Mouse (Mus musculus): ENCODE results near the gene Odf2. TPM values are rescaled to one million over a fixed set of nuclear protein-coding genes. Genes with fewer than 3 reads are reported as not detected.

Odf2 gene
- polyA plus RNA-seq, 1 experiment, result 1,873 TPM

DNA sequence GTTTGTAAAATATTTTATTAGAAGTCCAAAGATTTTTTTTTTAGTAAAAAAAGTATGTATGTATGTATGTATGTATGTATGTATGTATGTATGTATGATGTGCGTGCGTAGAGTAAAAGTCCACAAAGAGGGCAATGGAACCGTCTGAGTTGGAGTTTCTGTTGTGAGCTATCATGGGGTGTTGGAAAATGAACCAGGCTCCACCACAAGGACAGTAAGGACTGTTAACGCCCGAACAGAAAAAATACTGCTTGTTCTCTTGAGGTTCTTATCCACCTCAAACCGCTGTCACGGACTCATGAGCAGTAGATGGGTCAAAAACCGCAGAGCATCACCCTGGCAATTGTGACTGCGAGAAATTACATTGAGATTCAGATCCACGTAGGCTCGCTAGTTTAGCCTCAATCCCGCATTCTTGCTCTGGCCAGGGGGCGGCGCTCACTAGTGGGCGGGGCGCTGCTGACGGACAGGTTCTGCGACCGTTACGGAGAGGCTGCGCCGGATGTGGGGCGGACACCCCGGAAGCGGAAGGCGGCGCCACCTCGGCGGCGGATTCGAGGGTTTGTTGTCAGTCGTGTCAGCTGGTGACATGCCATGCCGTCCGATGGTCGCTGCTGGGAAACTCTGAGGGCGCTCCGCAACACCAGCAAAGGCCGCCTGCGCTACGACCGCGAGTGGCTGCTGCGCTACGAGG lies 46.0 kb downstream of the Odf2 start, which contains the start of gene Gle1:
Gle1 (plus strand) TSS at position 521 of the 694 bp plus-strand sequence.
- Histone ChIP-seq H3K27ac (ENCODE audit: control insufficient read depth, insufficient read depth, low read depth, low read length) (peak within 1 kb of the TSS; percentile 89), H3K4me3 (ENCODE audit: control insufficient read depth, low read depth, low read length) (peak within 1 kb of the TSS; percentile 90), H3K36me3 (ENCODE audit: control insufficient read depth, insufficient read depth, low read length) (peaks cover 5% of the 10 kb centered on the region), H3K4me1 (ENCODE audit: control insufficient read depth, insufficient read depth, low read length) (no peaks in the 10 kb centered on the region), H3K27me3 (ENCODE audit: control insufficient read depth, insufficient read depth, low read length) (no peaks in the 10 kb centered on the region)
- TF ChIP-seq CTCF (IDR thresholded peaks at IDR 0.05; ENCODE audit: control insufficient read depth, insufficient read depth, insufficient replicate concordance, low read depth, low read length) (peak; percentile 58; the same call in 1 of the 2 replicates), POLR2A (IDR thresholded peaks at IDR 0.05; ENCODE audit: control insufficient read depth, low read depth, low read length) (peak; percentile 85)

DNA sequence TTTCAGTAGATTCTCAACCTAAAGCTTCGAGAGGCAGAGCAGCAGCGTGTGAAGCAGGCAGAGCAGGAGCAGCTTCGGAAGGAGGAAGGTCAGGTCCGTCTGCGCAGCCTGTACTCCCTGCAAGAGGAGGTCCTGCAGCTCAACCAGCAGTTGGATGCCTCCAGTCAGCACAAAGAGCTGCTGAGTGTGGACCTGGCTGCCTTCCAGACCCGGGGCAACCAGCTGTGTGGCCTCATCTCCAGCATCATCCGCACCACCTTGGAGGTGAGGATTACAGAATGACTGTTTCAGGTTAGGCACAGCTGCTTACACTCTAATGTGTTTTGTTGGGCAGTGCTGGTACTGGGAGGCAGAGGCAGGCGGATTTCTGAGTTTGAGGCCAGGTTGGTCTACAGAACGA lies 51.1 kb downstream of the Odf2 start:
- Histone ChIP-seq H3K4me1 (ENCODE audit: control insufficient read depth, insufficient read depth, low read length) (no peaks in the 10 kb centered on the region), H3K27ac (ENCODE audit: control insufficient read depth, insufficient read depth, low read depth, low read length) (no peak overlapping the region), H3K27me3 (ENCODE audit: control insufficient read depth, insufficient read depth, low read length) (no peaks in the 10 kb centered on the region), H3K36me3 (ENCODE audit: control insufficient read depth, insufficient read depth, low read length) (peaks cover 9% of the 10 kb centered on the region), H3K4me3 (ENCODE audit: control insufficient read depth, low read depth, low read length) (no peak overlapping the region)
- TF ChIP-seq POLR2A (IDR thresholded peaks at IDR 0.05; ENCODE audit: control insufficient read depth, low read depth, low read length), result no peak
- no peak for TF ChIP-seq CTCF (IDR thresholded peaks at IDR 0.05; ENCODE audit: control insufficient read depth, insufficient read depth, insufficient replicate concordance, low read depth, low read length)

DNA sequence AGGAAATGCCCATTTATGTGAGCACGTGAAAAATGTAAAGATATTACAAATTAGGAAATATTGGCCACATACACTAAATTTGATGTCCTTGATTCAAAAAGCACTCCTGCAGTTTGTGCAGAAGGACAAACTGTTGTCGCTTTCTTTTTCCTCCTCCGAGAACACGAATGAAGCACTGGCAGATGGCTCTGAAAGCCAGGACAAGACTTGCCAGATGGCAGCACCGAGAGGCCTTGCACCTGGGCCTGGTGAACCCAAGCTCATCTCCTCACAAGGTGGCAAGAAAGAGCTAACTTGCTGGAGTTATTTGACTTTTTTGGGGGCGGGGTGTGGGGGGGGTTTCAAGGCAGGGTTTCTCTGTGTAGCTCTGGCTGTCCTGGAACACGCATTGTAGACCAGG lies 51.8 kb downstream of the Odf2 start:
- Histone ChIP-seq H3K4me3 (ENCODE audit: control insufficient read depth, low read depth, low read length) (no peak overlapping the region), H3K27ac (ENCODE audit: control insufficient read depth, insufficient read depth, low read depth, low read length) (no peak overlapping the region), H3K27me3 (ENCODE audit: control insufficient read depth, insufficient read depth, low read length) (no peaks in the 10 kb centered on the region), H3K36me3 (ENCODE audit: control insufficient read depth, insufficient read depth, low read length) (peaks cover 9% of the 10 kb centered on the region), H3K4me1 (ENCODE audit: control insufficient read depth, insufficient read depth, low read length) (no peaks in the 10 kb centered on the region)
- TF ChIP-seq CTCF (IDR thresholded peaks at IDR 0.05; ENCODE audit: control insufficient read depth, insufficient read depth, insufficient replicate concordance, low read depth, low read length) (no peak), POLR2A (IDR thresholded peaks at IDR 0.05; ENCODE audit: control insufficient read depth, low read depth, low read length) (no peak)

DNA sequence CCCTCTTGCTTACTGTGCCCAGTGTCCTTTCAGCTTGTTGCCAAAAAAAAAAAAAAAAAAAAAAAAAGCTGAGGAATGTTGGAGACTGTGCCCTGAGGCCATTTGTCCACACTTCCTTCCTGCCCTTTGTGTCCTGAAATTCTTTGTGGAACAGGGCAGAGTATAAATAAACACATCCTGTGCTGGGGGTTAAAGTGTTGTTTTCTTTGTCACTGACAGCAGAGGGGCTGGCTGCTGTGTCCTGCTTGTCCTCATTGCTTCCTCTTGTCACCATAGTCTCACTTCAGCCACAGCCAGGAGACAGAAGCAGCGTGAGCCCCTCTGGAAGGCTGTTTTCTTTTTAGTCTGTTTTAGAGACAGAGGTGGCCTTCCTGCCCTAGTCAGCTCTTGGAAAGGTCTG lies 55.7 kb downstream of the Odf2 start:
- peaks cover 9% of the 10 kb centered on the region for H3K36me3 ChIP-seq (ENCODE audit: control insufficient read depth, insufficient read depth, low read length)
- H3K4me1 ChIP-seq (ENCODE audit: control insufficient read depth, insufficient read depth, low read length), result no peaks in the 10 kb centered on the region
- H3K4me3 ChIP-seq (ENCODE audit: control insufficient read depth, low read depth, low read length), result no peak overlapping the region
- TF ChIP-seq POLR2A (IDR thresholded peaks at IDR 0.05; ENCODE audit: control insufficient read depth, low read depth, low read length) (no peak), CTCF (IDR thresholded peaks at IDR 0.05; ENCODE audit: control insufficient read depth, insufficient read depth, insufficient replicate concordance, low read depth, low read length) (no peak)
- no peaks in the 10 kb centered on the region for H3K27me3 ChIP-seq (ENCODE audit: control insufficient read depth, insufficient read depth, low read length)
- peak overlapping the region; percentile 63 for H3K27ac ChIP-seq (ENCODE audit: control insufficient read depth, insufficient read depth, low read depth, low read length)

DNA sequence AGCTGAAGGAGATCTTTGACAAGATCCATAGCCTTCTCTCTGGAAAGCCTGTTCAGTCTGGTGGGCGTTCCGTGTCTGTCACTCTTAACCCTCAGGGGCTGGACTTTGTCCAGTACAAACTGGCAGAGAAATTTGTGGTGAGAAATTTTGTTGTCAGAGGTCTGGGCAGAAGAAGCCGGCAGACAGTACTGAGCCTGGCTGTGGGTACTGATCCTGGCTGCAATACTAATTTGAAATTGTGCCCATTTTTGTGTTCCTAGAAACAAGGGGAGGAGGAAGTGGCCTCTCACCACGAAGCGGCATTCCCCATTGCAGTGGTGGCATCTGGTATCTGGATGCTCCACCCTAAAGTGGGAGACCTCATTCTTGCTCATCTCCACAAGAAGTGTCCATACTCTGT lies 59.9 kb downstream of the Odf2 start:
- no peaks in the 10 kb centered on the region for H3K27me3 ChIP-seq (ENCODE audit: control insufficient read depth, insufficient read depth, low read length)
- TF ChIP-seq CTCF (IDR thresholded peaks at IDR 0.05; ENCODE audit: control insufficient read depth, insufficient read depth, insufficient replicate concordance, low read depth, low read length) (no peak), POLR2A (IDR thresholded peaks at IDR 0.05; ENCODE audit: control insufficient read depth, low read depth, low read length) (no peak)
- no peak overlapping the region for H3K4me3 ChIP-seq (ENCODE audit: control insufficient read depth, low read depth, low read length)
- peaks cover 6% of the 10 kb centered on the region for H3K36me3 ChIP-seq (ENCODE audit: control insufficient read depth, insufficient read depth, low read length)
- no peaks in the 10 kb centered on the region for H3K4me1 ChIP-seq (ENCODE audit: control insufficient read depth, insufficient read depth, low read length)
- no peak overlapping the region for H3K27ac ChIP-seq (ENCODE audit: control insufficient read depth, insufficient read depth, low read depth, low read length)

DNA sequence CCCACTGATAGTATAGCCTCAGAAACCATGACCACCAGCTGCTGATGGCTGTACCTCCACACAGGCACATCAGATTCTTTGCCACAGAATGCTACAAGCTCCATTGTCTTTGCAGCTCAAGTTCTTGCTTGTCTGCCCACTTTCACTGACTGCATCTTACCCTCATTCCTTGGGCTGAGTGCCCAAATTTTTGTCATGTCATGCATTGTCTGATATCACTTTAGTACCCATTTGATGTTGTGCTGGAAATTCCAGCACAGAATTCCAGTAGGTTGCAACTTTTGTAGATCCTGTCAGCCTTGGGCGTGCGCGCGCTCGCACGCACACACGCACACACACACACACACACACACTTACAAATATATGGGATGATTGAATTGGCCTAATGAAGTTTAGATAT lies 72.2 kb downstream of the Odf2 start:
- no peaks in the 10 kb centered on the region for H3K27me3 ChIP-seq (ENCODE audit: control insufficient read depth, insufficient read depth, low read length)
- H3K27ac ChIP-seq (ENCODE audit: control insufficient read depth, insufficient read depth, low read depth, low read length), result no peak overlapping the region
- TF ChIP-seq POLR2A (IDR thresholded peaks at IDR 0.05; ENCODE audit: control insufficient read depth, low read depth, low read length) (no peak), CTCF (IDR thresholded peaks at IDR 0.05; ENCODE audit: control insufficient read depth, insufficient read depth, insufficient replicate concordance, low read depth, low read length) (no peak)
- H3K4me3 ChIP-seq (ENCODE audit: control insufficient read depth, low read depth, low read length), result no peak overlapping the region
- peaks cover 6% of the 10 kb centered on the region for H3K4me1 ChIP-seq (ENCODE audit: control insufficient read depth, insufficient read depth, low read length)
- H3K36me3 ChIP-seq (ENCODE audit: control insufficient read depth, insufficient read depth, low read length), result peaks cover under 1% of the 10 kb centered on the region; the same call in 1 of the 2 replicates

DNA sequence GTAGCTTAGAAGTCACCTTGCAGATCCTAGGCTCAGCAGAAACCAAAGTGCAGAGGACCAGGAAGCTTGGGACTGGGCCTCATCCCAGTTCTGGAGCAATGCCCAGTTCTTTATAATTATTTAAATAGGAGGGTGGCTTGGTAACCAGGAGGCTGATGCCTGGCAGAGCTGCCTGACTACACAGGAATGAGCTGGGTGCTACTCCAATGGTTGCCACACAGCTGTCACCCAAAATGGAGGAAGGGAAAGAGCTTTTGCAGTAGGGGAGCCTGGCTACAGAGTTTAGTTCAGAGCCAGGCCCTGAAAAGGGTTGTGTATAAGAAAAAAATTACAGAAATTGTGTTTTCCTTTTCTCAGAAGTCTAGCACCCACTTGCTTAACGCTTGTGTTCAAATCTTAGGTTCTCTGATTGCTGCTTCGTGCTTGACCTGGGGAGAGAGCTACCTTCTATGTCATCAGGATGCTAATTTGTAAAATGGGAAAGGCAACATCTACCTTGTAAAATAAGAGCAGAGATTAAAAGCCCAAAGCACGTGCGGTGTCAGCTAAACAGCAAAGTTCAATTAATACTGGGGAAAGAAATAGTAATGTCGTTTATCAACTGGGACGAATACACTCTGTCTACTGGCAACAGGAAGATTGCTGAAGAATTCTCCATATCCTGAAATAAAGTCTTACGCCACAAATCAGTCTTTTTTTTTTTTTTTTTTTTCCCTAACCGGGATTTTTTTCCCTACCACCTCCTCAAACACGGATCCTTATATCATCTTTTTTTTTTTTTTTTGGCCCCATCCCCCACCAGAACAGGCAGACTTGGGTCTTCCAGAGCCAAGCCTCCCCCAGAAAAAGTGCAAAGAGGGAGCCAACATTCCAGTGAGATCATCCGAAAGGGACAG lies 75.6 kb downstream of the Odf2 start:
- H3K27me3 ChIP-seq (ENCODE audit: control insufficient read depth, insufficient read depth, low read length), result no peaks in the 10 kb centered on the region
- H3K4me1 ChIP-seq (ENCODE audit: control insufficient read depth, insufficient read depth, low read length), result peaks cover 6% of the 10 kb centered on the region
- H3K27ac ChIP-seq (ENCODE audit: control insufficient read depth, insufficient read depth, low read depth, low read length), result peak overlapping the region; percentile 89
- H3K36me3 ChIP-seq (ENCODE audit: control insufficient read depth, insufficient read depth, low read length), result peaks cover 3% of the 10 kb centered on the region
- H3K4me3 ChIP-seq (ENCODE audit: control insufficient read depth, low read depth, low read length), result peak overlapping the region; percentile 88
- TF ChIP-seq CTCF (IDR thresholded peaks at IDR 0.05; ENCODE audit: control insufficient read depth, insufficient read depth, insufficient replicate concordance, low read depth, low read length) (no peak), POLR2A (IDR thresholded peaks at IDR 0.05; ENCODE audit: control insufficient read depth, low read depth, low read length) (no peak)
